Mouse (Mus musculus) cortical plate, adult 2 months (tissue): ENCODE measurements around the gene Mef2d. TPM values are rescaled to one million over a fixed set of nuclear protein-coding genes. Genes with fewer than 3 reads are reported as not detected.
A peak's percentile ranks its signal among the peaks of the same experiment; 100 is the strongest.

Experiments used
- H3K27ac ChIP-seq: fragments of 200-500 bp; 2 replicates; pipeline ENCODE4 v1.5.1; 2012; ENCODE audit warnings: low read length, control low read depth, inconsistent platforms; ENCODE audit not compliant: insufficient read depth
- H3K4me1 ChIP-seq: fragments of 200-500 bp; 2 replicates; pipeline ENCODE4 v1.6.1; 2011; ENCODE audit warnings: low read length; ENCODE audit not compliant: control insufficient read depth, insufficient read depth
- H3K4me3 ChIP-seq: fragments of 200-500 bp; 2 replicates; pipeline ENCODE4 v1.5.1; 2011; ENCODE audit warnings: mild to moderate bottlenecking, low read length, control low read depth; ENCODE audit not compliant: insufficient read depth
- CTCF ChIP-seq: fragments of 200-500 bp; IDR thresholded peaks from 2 replicates; pipeline ENCODE4 v1.5.1; 2011; ENCODE audit warnings: mild to moderate bottlenecking, control low read depth, low read length; ENCODE audit not compliant: insufficient read depth; ENCODE audit errors: extremely low read depth
- POLR2A ChIP-seq: fragments of 200-500 bp; IDR thresholded peaks from 2 replicates; pipeline ENCODE4 v1.6.1; 2011; ENCODE audit warnings: mild to moderate bottlenecking, low read length, control low read depth; ENCODE audit not compliant: insufficient read depth; ENCODE audit errors: extremely low read depth
- polyA plus RNA-seq: library from polyadenylated mRNA; depleted of rRNA; stranded (reverse); fragments of >200 nt; gene quantifications from 2 replicates; pipeline ENCODE4 v1.2.3, GENCODE M21; 2012; rRNA removed

Gene Mef2d
- polyA plus RNA-seq: 128 and 131 TPM in 2 replicates

GRCm38 (mm10) chr3:88141787-88142523, at the start of gene Mef2d:
Gene Mef2d, plus strand, starts transcription at chr3:88142372.
- Histone ChIP-seq H3K4me3 (peak within 1 kb of the TSS; percentile 83), H3K27ac (peak within 1 kb of the TSS; percentile 97), H3K4me1 (peaks cover 27% of the 10 kb centered on the region)
- TF ChIP-seq POLR2A: peak; percentile 95
- no peak for TF ChIP-seq CTCF

GRCm38 (mm10) chr3:88094126-88094525, 48.0 kb upstream of the Mef2d start:
- TF ChIP-seq POLR2A (no peak), CTCF (no peak)
- no peak overlapping the region for H3K27ac ChIP-seq
- H3K4me3 ChIP-seq: no peak overlapping the region

GRCm38 (mm10) chr3:88097666-88098065, 44.5 kb upstream of the Mef2d start:
- Histone ChIP-seq H3K4me1 (no peaks in the 10 kb centered on the region), H3K27ac (no peak overlapping the region), H3K4me3 (no peak overlapping the region)
- TF ChIP-seq POLR2A (no peak), CTCF (no peak)

More at GRCm38 (mm10) chr3:88094126-88094525, 48.0 kb upstream of the Mef2d start:
- H3K4me1 ChIP-seq: no peaks in the 10 kb centered on the region

GRCm38 (mm10) chr3:88100251-88100650, 41.9 kb upstream of the Mef2d start:
- Histone ChIP-seq H3K27ac (no peak overlapping the region), H3K4me3 (no peak overlapping the region), H3K4me1 (no peaks in the 10 kb centered on the region)
- TF ChIP-seq POLR2A (no peak), CTCF (no peak)

- Histone ChIP-seq H3K4me1 (no peaks in the 10 kb centered on the region), H3K4me3 (no peak overlapping the region), H3K27ac (no peak overlapping the region)
- TF ChIP-seq CTCF: no peak
- no peak for TF ChIP-seq POLR2A
Observed at GRCm38 (mm10) chr3:88101736-88102135, 40.4 kb upstream of the Mef2d start.

GRCm38 (mm10) chr3:88102196-88102595, 40.0 kb upstream of the Mef2d start:
- Histone ChIP-seq H3K4me1 (no peaks in the 10 kb centered on the region), H3K4me3 (no peak overlapping the region), H3K27ac (no peak overlapping the region)
- TF ChIP-seq POLR2A (no peak), CTCF (no peak)

- Histone ChIP-seq H3K4me1 (no peaks in the 10 kb centered on the region), H3K27ac (no peak overlapping the region), H3K4me3 (no peak overlapping the region)
- TF ChIP-seq POLR2A (no peak), CTCF (no peak)
Observed at GRCm38 (mm10) chr3:88102611-88103010, 39.6 kb upstream of the Mef2d start.

GRCm38 (mm10) chr3:88106126-88106525, 36.0 kb upstream of the Mef2d start:
- Histone ChIP-seq H3K4me1 (no peaks in the 10 kb centered on the region), H3K4me3 (no peak overlapping the region), H3K27ac (no peak overlapping the region)
- TF ChIP-seq POLR2A (no peak), CTCF (no peak)

- Histone ChIP-seq H3K4me1 (no peaks in the 10 kb centered on the region), H3K27ac (no peak overlapping the region), H3K4me3 (no peak overlapping the region)
- TF ChIP-seq CTCF (no peak), POLR2A (no peak)
Observed at GRCm38 (mm10) chr3:88109126-88109525, 33.0 kb upstream of the Mef2d start.

- Histone ChIP-seq H3K27ac (no peak overlapping the region), H3K4me3 (no peak overlapping the region), H3K4me1 (no peaks in the 10 kb centered on the region)
- TF ChIP-seq CTCF (no peak), POLR2A (no peak)
Observed at GRCm38 (mm10) chr3:88114396-88114795, 27.8 kb upstream of the Mef2d start.
